Mouse (Mus musculus) ZHBTc4 (cell line): Measurements from ENCODE around the gene Ccr3.
"Not testable (repeated sequence)": the region's sequence is repeated elsewhere in the genome, so short reads cannot be mapped to it uniquely, and the experiment has no call there.

Experiments
- DNase-seq: peaks from one replicate; pipeline ENCODE4 v3.0.0-alpha.2; 2011; ENCODE audit warnings: low read depth, low spot score

The Ccr3 gene

GRCm38 (mm10) chr9:124040932-124041331, 19.2 kb downstream of the Ccr3 start:
- DNase-seq: no peak

- DNase-seq: no peak
These were observed 31.8 kb downstream of the Ccr3 start for GRCm38 (mm10) chr9:124053532-124053931.

- no peak for DNase-seq
These were observed 34.5 kb downstream of the Ccr3 start for GRCm38 (mm10) chr9:124056158-124056709.

GRCm38 (mm10) chr9:124059660-124060352, 38.0 kb downstream of the Ccr3 start:
- DNase-seq: no peak

GRCm38 (mm10) chr9:124061474-124062432, 40.0 kb downstream of the Ccr3 start:
- not testable (repeated sequence) for DNase-seq

- DNase-seq: no peak
These were observed 44.9 kb downstream of the Ccr3 start for GRCm38 (mm10) chr9:124066572-124067103.

- DNase-seq: no peak
These were observed 46.6 kb downstream of the Ccr3 start for GRCm38 (mm10) chr9:124068098-124069058.

- no peak for DNase-seq
These were observed 49.7 kb downstream of the Ccr3 start for GRCm38 (mm10) chr9:124071506-124071905.

- no peak for DNase-seq
These were observed 58.0 kb downstream of the Ccr3 start for GRCm38 (mm10) chr9:124079803-124080202.

- not testable (repeated sequence) for DNase-seq
These were observed 58.7 kb downstream of the Ccr3 start for GRCm38 (mm10) chr9:124080471-124080870.
